Mouse (Mus musculus) gastrocnemius, postnatal 25 days (tissue): ENCODE results near the gene Muc13. TPM values are rescaled to one million over a fixed set of nuclear protein-coding genes. Genes with fewer than 3 reads are reported as not detected.

Experiments
- total RNA-seq, 2 experiments: library from RNA; stranded (reverse); gene quantifications; 1 replicate in 1 of 2; 2 replicates in 1 of 2; pipeline ENCODE4 v1.2.3; 2021

Muc13 gene
- total RNA-seq, 2 experiments from 2014 or later = not detected

Other genes starting within 250 kb of the Muc13 start
- 10 to 100 TPM; 46.0 to 47.0 TPM for gene Heg1, start 109.7 kb upstream of the Muc13 start, total RNA-seq
- gene Itgb5, start 35.6 kb downstream of the Muc13 start, total RNA-seq = 10 to 100 TPM; 44.4 to 45.9 TPM
- gene Umps, start 173.0 kb downstream of the Muc13 start, total RNA-seq = 1 to 10 TPM; 4.8 to 5.9 TPM